Mouse (Mus musculus) C2C12 (cell line): ENCODE data around the gene Ppp1r14d.

Experiments
- CEBPB ChIP-seq: IDR thresholded peaks from one replicate; pipeline ENCODE4 v1.6.1; 2011; ENCODE audit warnings: low read depth, mild to moderate bottlenecking, control low read depth, moderate library complexity
- CTCF ChIP-seq: IDR thresholded peaks from one replicate; pipeline ENCODE4 v1.5.1; 2011; ENCODE audit not compliant: control insufficient read depth, insufficient read depth, insufficient read length
- MAX ChIP-seq: IDR thresholded peaks from one replicate; pipeline ENCODE4 v1.6.1; 2011; ENCODE audit warnings: mild to moderate bottlenecking, control low read depth

DNA sequence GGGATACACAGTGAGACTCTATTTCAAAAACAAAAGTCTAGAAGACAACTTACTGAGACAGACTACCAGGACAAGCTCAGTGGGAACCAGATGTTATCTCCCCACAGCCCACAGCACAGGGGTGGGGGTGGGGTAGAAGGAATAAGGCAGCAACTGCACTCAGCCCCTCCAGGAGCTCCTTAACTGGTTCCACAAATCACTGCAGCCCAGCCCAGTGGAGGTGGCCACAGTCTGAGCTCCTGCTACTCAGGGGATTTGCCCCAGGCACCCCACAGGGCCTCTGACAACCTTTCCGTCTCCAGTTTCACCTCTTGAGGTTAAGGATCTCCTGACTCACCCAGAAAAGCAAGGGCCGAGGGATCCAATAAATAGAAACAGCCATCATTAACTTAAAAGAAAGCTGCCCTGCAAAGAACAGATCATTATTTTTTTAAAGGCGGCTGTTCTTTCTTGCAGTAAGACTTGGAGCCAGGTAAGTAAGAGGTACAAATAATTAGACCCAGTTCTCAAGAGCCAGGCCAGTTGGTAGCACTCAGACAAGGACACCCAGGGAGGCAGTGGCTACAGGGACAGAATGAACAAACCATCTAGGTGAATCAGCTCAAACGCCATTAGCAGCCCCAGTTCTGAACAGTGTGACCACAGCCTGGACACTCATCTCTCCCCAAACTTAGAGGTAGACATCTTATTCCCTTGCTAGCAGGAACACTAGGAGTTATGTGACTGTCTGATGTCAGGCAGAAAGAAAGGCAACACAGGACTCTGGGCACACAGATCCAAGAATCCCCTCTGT, 33.2 kb downstream of the Ppp1r14d start:
- TF ChIP-seq CTCF (no peak), CEBPB (no peak), MAX (no peak)
